Mouse (Mus musculus) lung, adult 2 months (tissue): ENCODE measurements around the gene Rnf20.

ENCODE experiments used
- CTCF ChIP-seq: fragments of 200-500 bp; IDR thresholded peaks from 2 replicates; pipeline ENCODE4 v1.5.1; 2011; ENCODE audit warnings: mild to moderate bottlenecking, low read length, control low read depth; ENCODE audit not compliant: insufficient read depth
- POLR2A ChIP-seq: fragments of 200-500 bp; IDR thresholded peaks from 2 replicates; pipeline ENCODE4 v1.6.1; 2011; ENCODE audit warnings: low read depth, mild to moderate bottlenecking, control low read depth, low read length, borderline replicate concordance; ENCODE audit errors: extremely low read depth

DNA sequence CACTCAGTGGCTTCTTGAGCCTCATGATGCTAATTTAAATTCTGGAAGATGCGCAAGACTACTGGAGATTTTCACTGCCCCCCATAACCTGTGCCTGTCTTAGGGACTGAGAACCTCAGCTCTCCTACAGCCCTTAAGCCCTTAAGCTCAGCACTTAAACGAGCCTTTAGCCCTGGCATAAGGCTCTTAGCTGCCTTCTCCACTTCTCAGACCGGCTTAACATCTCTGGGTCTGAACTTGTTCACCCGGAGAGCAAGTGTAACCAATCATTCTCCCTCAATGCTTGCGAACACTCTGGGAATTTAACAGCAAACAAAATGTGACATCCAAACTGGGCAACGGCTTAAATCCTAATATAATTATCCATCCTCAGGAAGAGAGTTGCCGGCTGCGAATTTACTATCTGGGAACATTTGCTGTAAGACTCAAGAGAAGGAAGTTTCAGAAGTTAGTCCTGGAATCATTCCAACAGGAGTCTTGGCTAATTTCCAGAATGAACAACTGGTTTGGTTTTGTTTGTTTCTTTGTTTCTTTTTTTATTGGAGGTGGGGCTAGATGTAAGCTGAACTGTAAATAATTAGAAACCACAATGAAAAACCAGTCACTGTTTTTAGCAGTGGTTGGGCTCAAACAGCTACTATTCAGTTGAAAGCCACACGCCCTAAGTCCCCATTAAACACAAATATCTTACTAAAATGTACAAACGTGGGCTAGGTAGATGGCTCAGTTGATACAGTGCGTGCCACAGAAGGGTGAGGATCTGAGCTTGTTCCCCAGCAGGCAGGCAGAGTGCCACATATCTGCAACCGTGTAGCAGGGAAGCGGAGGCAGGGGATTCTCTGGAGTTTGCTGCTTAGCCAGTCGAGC, 47.6 kb upstream of the Rnf20 start:
- no peak for TF ChIP-seq CTCF
- TF ChIP-seq POLR2A, result no peak
